Mouse (Mus musculus): ENCODE data around the gene Frmpd4. TPM values are rescaled to one million over a fixed set of nuclear protein-coding genes. Genes with fewer than 3 reads are reported as not detected.

Frmpd4 gene
- polyA plus RNA-seq (2017; shearing (Covaris generic)), result under 1 TPM in 1 of 2 experiments, not detected in 1; 0.04 TPM

DNA sequence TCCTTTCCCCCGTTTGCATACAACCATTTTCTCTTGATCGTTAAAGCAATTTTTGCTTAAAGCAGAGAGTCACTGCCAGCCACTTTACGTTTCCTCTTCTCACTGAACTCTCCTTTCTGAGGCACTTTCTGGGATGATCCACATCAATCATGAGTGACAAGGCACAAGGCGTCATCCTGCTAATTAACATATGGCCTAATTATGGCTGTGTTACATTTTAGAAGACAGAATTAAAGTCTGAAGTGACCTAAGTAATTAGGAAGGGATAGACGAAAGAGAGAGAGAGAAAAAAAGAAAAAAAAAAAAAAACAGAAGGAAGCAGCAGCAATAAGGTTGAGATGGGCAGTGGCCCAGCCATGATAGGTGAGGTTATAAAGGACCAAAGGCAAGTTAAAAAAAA is at the start of gene Frmpd4:
TSS of gene Frmpd4 (minus strand) at position 101 of the 400 bp plus-strand sequence.
- no peak for ATAC-seq

DNA sequence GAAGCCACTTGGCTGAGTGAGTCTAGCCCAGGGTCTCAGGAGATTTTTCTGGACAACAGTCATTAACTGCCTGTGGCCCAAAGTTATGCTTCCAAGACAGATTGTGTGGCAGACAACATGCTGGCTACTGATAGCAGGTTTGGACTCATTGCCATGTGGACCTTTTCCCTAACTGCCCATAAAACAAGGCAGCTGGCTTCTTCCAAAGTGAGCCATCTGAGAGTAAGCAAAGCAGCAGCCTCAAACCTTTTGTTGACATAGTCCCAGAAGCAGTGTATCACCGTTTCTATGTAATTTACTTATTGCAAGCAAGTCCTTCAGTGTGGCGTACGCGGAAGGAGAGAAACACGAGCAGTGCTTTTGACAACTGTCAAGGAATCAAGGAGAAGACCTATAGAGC is 18.2 kb upstream of the Frmpd4 start:
- no peak for ATAC-seq

DNA sequence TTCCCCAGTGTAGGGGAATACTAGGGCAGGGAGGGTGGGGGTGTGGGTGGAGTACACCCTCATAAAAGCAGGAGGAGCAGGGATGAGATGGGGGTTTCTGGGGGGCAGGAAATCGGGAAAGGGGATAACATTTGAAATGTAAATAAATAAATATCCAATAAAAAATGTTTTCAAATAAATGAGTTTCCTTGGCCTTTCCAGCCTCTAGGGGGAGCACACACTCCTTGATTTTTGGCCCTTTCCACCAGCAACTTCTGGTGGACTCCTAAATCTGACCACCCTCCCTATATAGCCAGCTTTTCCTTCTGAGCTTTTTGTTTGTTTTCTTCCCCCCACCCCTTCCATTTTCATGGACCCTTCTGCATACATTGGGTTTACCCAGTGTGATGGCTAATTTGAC is 7.3 kb upstream of the Frmpd4 start:
- no peak for ATAC-seq

DNA sequence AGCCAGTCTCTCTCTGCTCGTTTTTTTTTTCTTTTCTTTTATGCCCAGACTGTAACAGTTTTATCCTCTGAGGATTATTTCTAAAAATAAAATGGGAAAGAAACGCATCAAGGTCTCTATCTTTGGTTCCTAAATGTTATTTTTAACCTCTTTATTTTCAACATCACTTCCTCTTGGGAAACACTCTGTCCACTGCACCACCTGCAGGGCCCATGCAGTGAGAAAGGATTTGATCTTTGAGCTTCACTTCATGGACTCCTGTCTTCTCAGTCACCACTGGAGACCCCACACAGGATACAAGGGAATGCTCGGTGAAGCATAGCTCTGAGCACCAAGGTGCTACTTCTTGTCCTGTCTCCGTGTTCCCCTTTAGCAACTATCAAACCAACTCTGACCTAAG is 5.2 kb downstream of the Frmpd4 start:
- ATAC-seq, result no peak

DNA sequence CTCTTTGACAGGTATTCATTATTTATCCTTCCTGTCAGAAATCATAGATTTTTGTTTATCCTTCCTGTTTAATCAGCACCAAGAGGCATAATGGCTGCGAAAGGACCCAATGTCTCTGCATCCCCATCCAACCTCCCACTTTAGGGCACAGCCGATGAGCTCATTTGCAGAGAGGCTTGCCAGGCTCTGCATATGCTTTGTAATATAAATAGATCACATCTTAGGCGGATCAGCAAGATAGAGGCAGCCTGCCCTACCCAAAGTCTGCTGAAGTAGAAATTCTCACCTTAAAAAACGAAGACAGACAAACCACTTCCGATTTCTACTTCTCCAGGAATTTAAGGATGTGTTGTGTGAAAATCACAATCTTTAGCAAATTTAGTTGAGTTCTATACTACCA is 7.8 kb downstream of the Frmpd4 start:
- no peak for ATAC-seq

DNA sequence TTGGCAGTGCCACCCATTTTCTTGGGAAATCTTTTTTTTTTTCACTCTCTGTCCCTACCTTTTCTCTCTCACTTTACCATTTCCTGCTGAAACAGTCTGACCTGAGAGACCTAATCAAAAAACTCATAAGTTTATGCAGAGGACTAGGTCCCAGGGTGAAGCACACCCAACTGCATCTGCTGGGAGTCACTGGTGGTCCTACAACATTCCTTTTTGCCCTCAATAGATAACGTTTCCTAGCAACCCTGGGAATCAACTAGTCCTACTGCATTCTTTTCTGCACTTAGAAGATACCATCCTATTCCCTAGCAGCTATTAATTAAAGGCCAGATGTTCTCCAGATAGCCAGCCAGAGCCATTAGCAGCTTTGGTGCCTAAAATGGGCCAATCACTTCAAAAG is 71.8 kb downstream of the Frmpd4 start:
- no peak for ATAC-seq

DNA sequence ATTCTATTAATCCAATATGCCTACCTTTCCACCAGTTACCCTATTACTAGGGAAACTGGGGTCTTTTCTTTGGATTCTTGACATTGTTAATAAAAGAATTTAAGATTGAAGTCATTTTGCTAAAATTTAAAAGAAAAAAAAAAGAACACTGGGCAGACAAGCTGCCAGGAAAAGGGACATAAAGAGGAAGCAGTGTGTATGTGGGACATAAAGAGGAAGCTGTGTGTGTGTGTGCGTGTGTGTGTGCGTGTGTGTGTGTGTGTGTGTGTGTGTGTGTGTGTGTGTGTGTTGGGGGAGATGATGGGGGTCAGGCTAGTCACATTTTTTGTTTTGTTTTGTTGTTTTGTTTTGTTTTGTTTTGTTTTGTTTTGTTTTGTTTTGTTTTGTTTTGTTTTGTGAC is 121.8 kb downstream of the Frmpd4 start:
- ATAC-seq, result no peak

DNA sequence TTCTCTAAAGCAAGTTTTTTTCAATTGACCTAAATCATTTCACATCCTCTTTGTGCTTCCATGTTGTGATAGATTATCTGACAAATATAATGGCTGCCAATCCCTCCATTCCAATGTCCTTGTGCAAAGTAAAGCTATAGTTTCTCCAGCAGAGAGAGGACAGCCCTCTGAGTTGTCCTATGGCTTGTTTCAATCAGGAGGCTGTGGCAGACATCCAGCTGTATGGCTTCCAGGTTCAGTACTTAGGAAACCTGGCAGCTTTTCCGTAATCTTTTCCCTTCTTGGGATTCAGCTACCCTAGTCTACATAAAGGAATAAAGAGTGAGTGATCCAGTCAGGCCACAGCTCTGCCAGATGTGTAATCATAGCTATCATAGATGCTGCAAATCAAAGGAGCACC is 145.8 kb downstream of the Frmpd4 start:
- no peak for ATAC-seq

DNA sequence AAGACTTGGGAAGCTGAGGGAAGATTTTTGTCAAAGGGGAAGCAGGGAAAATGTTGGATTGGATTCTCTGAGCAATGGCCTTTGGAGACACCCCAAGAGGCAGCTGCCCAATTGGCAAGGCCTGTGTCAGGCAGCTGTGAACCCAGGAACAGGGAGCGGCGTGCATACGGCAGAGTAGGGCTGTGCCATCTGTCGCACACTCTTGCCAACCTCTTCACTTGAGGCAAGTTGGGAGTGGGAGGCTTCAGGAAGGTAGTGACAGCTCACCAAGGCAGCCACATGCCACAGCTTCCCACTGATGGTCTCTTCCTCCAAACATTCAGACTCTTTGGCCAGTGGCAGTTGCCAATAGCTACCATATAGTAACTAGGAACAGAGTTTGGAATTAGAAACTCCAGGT is 147.2 kb downstream of the Frmpd4 start:
- no peak for ATAC-seq

DNA sequence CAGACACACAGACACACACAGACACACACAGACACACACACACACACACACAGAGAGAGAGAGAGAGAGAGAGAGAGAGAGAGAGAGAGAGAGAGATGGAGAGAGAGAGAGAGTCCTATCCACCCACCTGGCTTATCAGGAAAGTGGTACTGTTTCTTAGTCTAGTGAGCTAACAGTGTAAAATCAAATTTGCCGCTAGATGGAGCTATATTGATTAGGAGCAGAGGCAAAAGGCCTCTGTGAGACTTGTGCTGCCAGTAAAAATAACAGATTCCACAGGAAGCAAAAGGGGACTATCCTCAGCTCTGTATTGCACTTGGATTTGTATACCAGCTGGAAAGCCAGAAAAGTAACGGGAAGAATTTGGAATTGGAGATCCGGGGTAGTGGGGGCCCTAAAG is 161.6 kb downstream of the Frmpd4 start:
- no peak for ATAC-seq

DNA sequence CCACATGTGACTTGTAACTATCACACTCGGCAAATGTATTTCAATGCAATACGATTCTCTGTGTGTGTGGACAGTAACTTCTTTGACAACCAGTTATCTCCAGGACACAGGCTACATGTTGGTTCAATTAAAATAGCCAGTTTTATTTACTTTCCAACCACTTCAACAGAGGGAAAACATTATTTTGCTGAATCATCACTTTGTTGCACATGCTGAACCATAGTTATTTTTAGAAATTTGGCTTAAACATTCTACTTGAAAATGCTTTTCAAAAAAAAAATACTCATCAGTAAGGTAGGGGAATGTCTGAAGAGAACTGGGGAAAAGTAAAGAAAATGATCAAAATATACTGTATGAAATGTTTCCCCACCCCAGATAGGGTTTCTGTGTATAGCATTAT is 173.5 kb downstream of the Frmpd4 start:
- ATAC-seq, result no peak

DNA sequence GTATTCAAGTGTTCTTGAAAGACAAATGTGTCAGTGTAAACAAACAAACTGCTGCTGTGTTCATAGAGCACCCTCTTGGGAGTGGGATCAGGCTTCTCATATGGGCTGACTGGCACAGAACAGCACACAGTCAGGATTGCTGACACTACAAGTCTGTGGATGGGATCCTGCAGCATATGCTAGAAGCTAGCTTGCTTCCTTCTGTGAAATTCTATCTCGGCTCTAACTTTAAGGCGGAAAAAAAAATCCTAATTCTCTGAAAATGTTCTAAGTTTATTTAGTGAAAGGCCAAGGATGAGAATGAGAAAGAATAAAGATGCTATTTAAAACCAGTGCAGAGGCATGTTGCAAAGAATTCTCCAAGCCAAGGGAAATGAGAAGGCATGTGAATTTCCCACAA is 226.6 kb downstream of the Frmpd4 start:
- ATAC-seq, result no peak

DNA sequence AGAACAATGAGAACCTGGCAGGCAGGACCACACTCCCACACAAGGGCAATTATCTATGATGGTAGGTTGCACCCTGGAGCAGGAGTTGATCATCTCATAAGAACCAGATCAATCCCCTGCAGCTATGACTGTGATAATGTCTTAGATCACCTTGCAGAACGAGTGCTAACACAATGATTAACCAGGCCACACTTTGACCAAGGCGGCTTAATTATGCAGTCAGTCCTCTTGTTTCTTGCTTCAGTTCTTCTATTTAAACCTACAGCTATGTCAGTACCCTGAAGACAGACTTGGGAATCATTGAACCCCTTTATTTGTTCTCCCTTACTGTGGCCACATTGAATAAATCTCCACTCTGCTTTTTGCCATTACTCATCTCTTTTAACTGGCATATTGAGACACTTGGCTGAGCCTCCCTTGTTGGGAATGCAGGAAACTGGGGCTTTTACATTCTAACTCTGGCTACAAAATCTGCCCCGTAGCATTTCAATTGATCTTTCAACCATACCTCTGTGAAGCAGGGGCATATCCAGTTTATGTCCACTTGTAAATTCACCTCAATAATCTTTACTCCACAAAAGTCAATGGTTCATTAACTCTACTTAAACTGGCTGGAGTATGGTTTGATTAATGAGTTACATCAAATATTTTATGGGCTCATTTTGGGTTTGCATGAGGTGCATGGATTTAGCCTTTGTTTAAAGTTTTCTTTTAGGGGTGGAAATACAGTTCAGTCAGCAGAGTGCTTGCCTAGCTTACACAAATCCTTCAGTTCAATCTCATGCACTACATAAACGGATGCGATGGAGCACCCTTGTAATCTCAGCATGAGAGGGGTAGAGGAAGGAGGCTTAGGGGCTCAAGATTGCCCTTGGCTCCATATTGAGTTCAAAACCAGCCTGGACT is 227.5 kb downstream of the Frmpd4 start:
- no peak for ATAC-seq

DNA sequence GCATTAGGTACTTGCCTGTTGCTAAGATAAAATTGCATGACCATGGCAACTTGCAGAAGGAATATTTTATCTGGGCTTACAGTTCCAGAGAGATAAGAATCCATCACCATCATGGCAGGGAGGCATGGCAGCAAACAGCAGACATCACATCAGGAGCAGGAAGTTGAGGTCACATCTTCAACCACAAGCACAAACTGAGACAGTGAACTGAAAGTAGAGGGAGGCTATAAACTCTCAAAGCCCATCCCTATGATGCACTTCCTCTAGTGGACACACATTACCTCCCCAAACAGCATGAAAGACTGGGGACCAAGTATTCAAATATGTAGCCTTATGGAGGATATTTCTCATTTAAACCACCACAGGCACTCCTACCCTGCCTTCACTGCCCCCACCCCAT is 238.8 kb downstream of the Frmpd4 start:
- no peak for ATAC-seq

DNA sequence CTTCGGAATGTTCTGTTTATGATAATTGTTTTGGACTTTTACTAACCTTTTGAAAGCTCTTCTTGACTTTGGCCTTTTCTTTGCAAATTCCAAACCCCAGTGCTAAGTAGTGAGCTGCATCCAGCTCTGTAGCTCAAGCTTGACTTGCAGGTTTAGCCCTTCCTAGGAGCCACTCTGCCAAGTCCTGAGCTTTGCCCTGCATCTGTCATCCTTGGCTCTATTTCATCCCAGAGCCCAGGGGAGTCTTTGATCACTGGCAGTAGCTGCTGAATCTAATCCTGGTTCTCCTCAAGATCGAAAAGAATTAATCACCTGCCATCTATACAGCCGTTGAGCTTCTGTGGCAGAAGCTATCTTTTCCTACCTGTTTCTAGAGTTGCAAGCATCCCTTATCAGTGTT is 251.9 kb downstream of the Frmpd4 start:
- no peak for ATAC-seq

DNA sequence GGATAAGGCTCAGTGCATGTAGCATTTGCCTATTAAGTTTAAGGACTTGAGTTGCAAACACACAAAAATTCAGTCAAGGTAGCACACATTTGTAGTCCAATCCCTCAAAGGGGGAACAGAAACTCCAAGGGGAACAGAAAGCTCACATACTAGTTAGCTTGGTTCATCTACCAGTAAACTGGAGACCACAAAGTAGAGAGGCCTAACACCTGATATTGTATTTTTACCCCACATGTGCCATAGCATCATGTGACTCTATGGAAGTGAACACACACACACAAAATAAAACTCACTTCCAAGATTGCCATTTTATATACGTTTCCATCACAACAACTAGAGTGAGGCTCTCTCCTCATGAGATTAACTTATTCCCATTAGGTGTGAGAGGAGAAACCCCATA is 264.9 kb downstream of the Frmpd4 start:
- no peak for ATAC-seq

DNA sequence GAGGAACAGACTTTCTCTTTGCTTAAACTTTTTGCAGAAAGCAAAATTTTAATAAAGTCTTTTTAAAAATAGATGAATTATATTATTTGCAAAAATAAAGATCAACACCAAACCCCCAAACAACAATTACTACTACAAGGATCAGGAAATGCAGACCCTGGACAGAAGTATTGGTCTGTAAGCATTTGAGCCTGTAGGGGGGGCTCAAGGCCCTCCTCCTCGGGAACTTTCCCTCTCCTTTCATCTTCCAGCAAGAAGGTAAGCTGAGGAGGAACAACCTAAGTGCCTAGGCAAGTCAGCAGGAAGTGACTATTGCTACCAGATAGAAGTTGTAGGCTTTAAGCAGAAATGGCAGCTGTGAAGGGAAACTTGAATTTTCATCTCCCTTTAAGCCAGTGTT is 266.9 kb downstream of the Frmpd4 start:
- no peak for ATAC-seq

DNA sequence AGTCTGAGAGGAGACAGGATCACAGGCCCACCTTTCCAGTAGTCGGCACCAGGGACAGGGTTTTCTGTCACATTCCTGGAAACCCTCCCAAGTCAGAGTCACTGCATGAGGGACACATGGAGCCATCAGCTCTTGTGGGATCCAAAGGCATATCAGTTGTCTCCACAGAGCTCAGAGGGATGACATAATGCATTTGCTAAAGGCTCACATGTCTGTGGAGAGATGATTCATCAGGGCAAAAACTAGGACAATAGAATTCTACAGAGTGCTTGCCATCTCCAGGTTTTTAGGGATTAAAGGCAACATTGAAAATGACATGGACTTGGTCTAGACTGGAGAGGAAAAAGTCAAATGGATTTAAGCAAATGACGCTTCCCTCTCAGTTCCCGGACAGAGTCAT is 284.5 kb downstream of the Frmpd4 start:
- no peak for ATAC-seq

DNA sequence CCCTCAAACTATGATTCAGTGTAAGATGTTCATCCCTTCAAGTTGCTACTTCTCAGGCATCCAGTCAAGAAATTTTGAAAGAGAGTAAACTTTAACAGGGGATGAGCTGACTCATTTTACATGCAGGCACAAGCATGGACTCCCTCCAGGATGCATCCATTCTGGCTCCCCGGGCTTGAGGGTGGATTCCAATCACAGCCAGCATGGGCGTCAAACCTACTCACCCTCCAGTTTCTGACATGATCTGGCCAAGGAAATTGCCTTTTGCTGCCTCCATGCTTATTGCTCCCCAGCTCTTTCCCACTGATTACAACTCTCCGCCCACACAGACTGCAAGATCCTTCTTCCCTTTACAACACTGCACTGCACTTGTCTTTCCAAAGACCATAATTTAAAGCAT is 370.0 kb downstream of the Frmpd4 start:
- ATAC-seq, result no peak

DNA sequence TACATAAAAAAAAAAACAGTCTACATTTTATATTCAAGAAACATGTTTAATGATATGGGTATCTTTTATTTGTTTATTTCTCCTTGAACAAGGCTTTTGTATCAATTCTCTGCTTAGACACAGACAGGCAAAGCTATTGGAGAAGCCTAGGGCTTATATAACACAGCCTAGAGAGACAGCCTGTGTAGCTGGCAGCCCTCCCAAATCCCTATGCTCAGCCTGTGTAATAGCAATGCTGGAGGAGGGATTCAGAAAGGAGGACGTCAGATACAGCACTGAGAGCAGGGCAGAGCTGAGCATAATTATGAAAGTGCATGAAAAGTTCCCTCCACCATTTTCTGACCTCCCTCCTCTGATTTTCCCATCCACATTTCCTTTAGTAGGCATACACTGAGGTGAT is 385.1 kb downstream of the Frmpd4 start:
- ATAC-seq, result no peak

DNA sequence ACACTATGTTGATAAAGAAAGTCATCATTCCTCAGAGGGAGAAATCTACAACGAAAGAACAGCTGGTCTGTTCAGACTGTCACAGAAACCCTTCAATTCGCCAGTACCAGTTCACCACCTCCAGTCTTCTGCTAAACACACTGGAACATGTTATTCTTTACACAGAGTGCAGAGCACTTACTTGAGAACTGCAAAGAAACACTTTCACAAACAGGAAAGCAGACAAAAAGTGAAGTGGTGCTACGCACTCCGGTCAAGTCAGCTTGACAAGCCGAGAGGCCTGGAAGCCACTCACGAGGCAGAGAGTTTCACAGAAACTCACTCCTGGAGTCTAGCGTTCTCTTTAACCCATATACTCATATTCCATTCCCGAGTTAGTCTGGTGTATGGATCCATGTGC is 387.5 kb downstream of the Frmpd4 start:
- ATAC-seq, result no peak

DNA sequence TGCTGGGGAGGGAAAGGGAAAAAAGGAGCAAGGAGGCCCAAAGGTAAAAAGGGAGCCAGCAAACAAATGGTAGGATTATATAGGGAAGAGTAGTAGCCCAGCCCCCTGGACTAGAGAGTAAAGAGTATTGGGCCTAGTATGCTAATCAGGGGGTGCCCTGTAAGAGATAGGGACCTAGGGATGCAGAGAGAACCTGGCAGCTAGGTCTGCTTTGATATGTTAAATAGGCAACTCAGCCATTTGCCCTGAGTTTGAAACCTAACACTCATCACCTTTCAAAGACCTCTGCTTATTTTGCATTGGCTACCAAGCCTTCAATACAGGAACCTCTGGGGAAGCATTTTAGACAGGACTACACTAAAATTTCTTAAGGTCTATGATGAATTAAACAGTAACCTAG is 414.0 kb downstream of the Frmpd4 start:
- ATAC-seq, result no peak

DNA sequence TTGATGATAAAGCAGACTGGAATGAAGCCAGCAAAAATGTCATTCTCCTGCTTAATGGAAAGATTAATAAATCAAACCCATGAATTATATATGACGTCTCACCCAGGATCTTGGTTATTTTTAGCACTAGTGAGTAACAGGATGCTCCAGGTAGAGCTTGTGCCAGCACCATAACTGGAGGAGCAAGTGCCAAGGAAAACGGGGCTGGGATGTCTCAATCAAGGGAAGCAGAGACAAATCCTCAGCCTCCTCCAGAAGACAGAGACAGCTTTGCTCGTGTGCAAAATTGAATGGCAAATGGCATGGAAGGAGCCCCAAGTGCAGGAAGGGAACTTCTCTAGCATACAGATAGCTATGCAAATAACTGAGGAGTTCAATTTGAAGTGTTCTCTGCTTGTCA is 418.2 kb downstream of the Frmpd4 start:
- ATAC-seq, result no peak

DNA sequence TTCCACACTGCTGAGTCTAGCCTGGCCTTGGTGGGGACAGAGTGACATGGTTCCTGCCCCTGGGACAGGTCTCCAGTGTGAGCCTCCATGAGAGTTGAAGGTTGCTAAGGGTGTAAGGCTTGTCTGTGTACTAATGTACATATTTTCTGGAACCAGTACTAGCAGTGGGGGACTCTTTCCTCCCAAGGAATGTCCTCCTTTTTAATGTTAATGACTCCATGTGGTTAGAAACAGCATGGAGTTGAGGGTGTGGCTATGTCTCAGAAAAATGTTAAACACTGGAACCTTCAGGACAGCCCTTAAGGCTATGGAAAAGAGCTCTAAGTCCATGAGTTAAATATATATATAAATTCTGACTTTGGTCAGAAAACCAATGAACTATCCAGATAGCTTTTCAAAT is 436.0 kb downstream of the Frmpd4 start:
- no peak for ATAC-seq

DNA sequence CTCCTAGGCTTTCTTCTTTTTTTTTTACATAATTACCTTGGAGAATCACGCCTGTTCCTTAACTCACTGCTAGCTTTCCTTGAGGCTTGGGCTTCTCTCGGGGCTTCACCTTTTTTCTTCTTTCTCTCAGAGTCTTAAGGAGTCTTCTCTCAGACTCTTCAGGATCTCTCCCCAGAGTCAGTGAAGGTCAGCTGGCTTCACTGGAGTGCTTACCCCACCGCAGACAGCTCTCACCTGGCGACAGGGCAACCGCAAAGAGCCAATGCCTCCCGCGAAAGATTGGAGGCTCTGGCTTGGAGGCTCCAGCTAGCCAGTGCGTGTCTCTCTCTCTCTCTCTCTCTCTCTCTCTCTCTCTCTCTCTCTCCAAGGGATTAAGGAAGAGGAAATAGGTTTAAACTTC is 453.0 kb downstream of the Frmpd4 start:
- ATAC-seq, result no peak

All from activated CD4-positive, CD25-positive, alpha-beta regulatory T cell, adult 4 months (primary cell).